Mouse (Mus musculus) midbrain, embryonic 10.5 days (tissue): Measurements from ENCODE around the gene Wdr91. TPM values are rescaled to one million over a fixed set of nuclear protein-coding genes. Genes with fewer than 3 reads are reported as not detected.

Source experiments
- DNase-seq: peaks from one replicate; pipeline ENCODE4 v3.0.0-alpha.2; 2017; ENCODE audit warnings: low spot score
- H3K27ac ChIP-seq: fragments of 300-500 bp; sonication (generic); replicated peaks from 2 replicates; pipeline ENCODE4 v1.5.1; 2016; ENCODE audit warnings: mild to moderate bottlenecking
- H3K27me3 ChIP-seq: fragments of 300-500 bp; sonication (generic); 2 replicates; pipeline ENCODE4 v1.6.1; 2016; ENCODE audit warnings: low read depth, mild to moderate bottlenecking; ENCODE audit not compliant: poor library complexity, severe bottlenecking
- H3K36me3 ChIP-seq: fragments of 300-500 bp; sonication (generic); 2 replicates; pipeline ENCODE4 v1.6.1; 2016; ENCODE audit warnings: mild to moderate bottlenecking, moderate library complexity
- H3K4me1 ChIP-seq: fragments of 300-500 bp; sonication (generic); 2 replicates; pipeline ENCODE4 v1.6.1; 2016
- H3K4me3 ChIP-seq: fragments of 300-500 bp; sonication (generic); 2 replicates; pipeline ENCODE4 v1.5.1; 2016; ENCODE audit warnings: mild to moderate bottlenecking, moderate library complexity
- H3K9me3 ChIP-seq: fragments of 300-500 bp; sonication (generic); replicated peaks from 2 replicates; pipeline ENCODE4 v1.6.1; 2016; ENCODE audit warnings: mild to moderate bottlenecking
- WGBS: fragments of 180-500 bp; shearing (Covaris S2); methylation state at CpG from one replicate; pipeline ENCODE4 v1.1.7; 2016; 5-methylcytosine and 5-hydroxymethylcytosine counted together
- polyA plus RNA-seq: library from polyadenylated mRNA; unstranded; fragments of >200 nt; fragmentation: Nextera tagmentation; extraction: Ambion mirVana; gene quantifications from 2 replicates; pipeline ENCODE4 v1.2.1, GENCODE M21; 2016

The Wdr91 gene
- polyA plus RNA-seq, 1 experiment from 2014 or later = 11.4 TPM

DNA sequence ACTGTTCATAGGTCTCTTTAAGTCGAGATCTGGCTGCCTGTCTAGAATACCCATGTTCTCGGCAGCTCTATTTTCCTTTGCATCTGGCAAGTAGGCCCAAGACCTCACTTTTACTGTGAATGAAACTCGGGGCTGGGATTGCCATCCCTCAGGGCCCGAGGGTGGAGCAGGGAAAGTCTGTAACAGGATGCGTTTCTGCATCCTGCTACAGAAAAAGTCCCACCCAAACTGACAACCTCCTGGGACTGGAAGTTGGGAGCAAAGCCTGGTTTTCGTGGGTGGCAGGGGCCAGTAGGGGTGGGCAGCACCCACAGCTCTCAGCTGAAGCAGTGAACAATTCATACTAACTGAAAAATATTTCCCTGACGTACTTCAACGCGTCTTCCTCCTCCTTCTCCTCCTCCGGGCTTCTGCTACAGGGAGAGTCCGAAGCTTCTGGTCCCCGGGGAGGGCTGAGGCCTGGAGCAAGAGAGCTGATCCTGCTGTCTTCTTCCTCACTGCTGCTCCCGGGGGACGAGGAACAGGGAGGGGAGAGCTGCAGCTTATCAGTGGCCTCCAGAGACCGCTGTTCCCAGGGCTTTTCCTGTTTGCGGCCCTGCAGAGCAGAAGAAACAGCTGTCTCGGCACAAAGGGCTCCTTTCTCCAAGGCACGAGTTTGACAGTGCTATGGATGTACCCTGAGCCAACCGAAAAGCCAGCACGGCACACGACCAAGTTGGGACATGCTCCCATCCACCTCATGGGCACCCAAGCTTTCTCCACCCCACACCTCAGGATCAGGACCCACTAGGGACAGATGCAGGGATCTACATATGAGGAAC is 36.4 kb downstream of the Wdr91 start:
- Histone ChIP-seq H3K4me1 (peaks cover 38% of the 10 kb centered on the region), H3K9me3 (no peaks in the 10 kb centered on the region)

GRCm38 (mm10) chr6:34872871-34873270 is 37.8 kb downstream of the Wdr91 start:
- Histone ChIP-seq H3K9me3 (no peaks in the 10 kb centered on the region), H3K36me3 (peaks cover 22% of the 10 kb centered on the region), H3K4me3 (no peak overlapping the region), H3K27me3 (no peaks in the 10 kb centered on the region), H3K27ac (no peak overlapping the region), H3K4me1 (peaks cover 28% of the 10 kb centered on the region)
- WGBS = 85% methylated on average over 10 of the region's 10 CpGs
- DNase-seq = peak; percentile 11

More for the DNA sequence above, 36.4 kb downstream of the Wdr91 start:
- peak; percentile 11 for DNase-seq
- Histone ChIP-seq H3K36me3 (peaks cover 26% of the 10 kb centered on the region), H3K4me3 (no peak overlapping the region), H3K27ac (0 out of 2 replicates have a peak overlapping the region, but pooled peaks have one; percentile 2), H3K27me3 (no peaks in the 10 kb centered on the region)
- WGBS = 78% methylated on average over 21 of the region's 21 CpGs

GRCm38 (mm10) chr6:34871929-34872328 is 38.7 kb downstream of the Wdr91 start:
- DNase-seq = peak; percentile 10
- Histone ChIP-seq H3K4me3 (no peak overlapping the region), H3K9me3 (no peaks in the 10 kb centered on the region), H3K4me1 (peaks cover 26% of the 10 kb centered on the region), H3K27me3 (no peaks in the 10 kb centered on the region), H3K27ac (no peak overlapping the region), H3K36me3 (peaks cover 22% of the 10 kb centered on the region)
- WGBS = 92% methylated on average over 7 of the region's 7 CpGs

DNA sequence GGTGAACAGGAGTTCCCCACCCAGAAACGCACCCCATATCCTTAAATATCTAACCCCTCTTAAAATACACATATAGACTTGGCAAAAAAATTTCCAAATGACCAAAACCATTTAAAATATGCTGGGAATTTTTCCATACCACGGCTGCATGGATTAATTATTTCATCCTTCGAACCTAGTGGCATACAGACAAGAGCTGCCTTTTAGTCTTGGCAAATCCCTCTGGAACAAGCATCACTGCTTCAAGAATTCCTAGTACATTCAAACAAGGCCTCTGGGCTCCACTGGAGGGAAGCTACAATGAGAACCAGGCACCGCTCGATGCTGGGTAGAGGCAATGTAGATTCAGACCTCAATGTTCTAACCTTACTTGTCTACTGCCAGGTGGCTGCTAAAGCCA is 40.0 kb downstream of the Wdr91 start:
- WGBS = 83% methylated on average over 5 of the region's 5 CpGs
- DNase-seq = peak; percentile 9
- no peaks in the 10 kb centered on the region for H3K9me3 ChIP-seq
- H3K4me1 ChIP-seq = peaks cover 21% of the 10 kb centered on the region
- peaks cover 15% of the 10 kb centered on the region for H3K36me3 ChIP-seq
- no peak overlapping the region for H3K27ac ChIP-seq
- H3K27me3 ChIP-seq = no peaks in the 10 kb centered on the region
- no peak overlapping the region for H3K4me3 ChIP-seq

- Histone ChIP-seq H3K9me3 (no peaks in the 10 kb centered on the region), H3K27ac (peak overlapping the region; percentile 55), H3K4me3 (no peak overlapping the region), H3K27me3 (no peaks in the 10 kb centered on the region), H3K36me3 (peaks cover 10% of the 10 kb centered on the region), H3K4me1 (peaks cover 18% of the 10 kb centered on the region)
- DNase-seq = peak; percentile 11
- 87% methylated on average over 5 of the region's 5 CpGs for WGBS
Observed at GRCm38 (mm10) chr6:34870136-34870535, 40.5 kb downstream of the Wdr91 start.

- Histone ChIP-seq H3K36me3 (peaks cover 9% of the 10 kb centered on the region), H3K27ac (peak overlapping the region; percentile 55), H3K9me3 (no peaks in the 10 kb centered on the region), H3K4me3 (no peak overlapping the region), H3K27me3 (no peaks in the 10 kb centered on the region), H3K4me1 (peaks cover 18% of the 10 kb centered on the region)
- WGBS = 86% methylated on average over 13 of the region's 13 CpGs
- DNase-seq = peak; percentile 9
Observed at GRCm38 (mm10) chr6:34869225-34869915, 41.3 kb downstream of the Wdr91 start.

DNA sequence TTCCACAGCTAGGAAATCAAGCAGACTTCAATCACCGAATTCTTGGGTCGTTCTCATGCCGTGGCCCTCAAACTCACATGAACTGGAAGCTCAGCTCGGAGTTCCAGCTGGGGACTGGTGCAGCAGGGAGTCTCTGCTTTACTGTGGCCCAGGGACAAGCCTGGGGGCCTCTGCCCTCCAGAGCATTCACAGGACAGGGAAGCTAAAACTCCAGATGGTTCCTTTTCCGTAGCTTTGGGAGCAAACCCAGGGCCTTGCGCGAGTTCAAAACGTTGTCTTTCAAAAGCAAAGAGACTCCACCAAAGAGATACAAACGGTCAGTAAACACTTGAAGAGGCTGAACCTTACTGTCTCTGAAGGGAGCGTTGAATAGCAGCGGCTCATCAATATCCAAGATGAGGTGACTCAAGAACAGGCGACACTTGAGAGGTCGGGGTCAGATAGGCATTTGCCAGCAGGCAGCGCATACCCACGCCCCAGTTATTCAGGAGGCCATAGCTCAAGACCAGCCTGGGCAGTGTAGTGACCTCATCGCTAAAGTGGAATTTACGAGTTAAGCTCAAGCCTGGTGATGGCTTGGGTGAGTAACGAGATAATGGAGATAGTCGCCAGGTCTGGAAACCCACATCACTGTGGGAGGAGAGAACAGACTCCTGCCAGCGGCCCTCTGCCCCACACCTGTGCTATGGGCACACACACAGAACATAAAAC is 42.0 kb downstream of the Wdr91 start:
- H3K4me1 ChIP-seq = peaks cover 18% of the 10 kb centered on the region
- peaks cover 6% of the 10 kb centered on the region for H3K36me3 ChIP-seq
- H3K27ac ChIP-seq = no peak overlapping the region
- no peaks in the 10 kb centered on the region for H3K27me3 ChIP-seq
- WGBS = 89% methylated on average over 20 of the region's 20 CpGs
- H3K4me3 ChIP-seq = no peak overlapping the region
- H3K9me3 ChIP-seq = no peaks in the 10 kb centered on the region
- peak; percentile 9 for DNase-seq

DNA sequence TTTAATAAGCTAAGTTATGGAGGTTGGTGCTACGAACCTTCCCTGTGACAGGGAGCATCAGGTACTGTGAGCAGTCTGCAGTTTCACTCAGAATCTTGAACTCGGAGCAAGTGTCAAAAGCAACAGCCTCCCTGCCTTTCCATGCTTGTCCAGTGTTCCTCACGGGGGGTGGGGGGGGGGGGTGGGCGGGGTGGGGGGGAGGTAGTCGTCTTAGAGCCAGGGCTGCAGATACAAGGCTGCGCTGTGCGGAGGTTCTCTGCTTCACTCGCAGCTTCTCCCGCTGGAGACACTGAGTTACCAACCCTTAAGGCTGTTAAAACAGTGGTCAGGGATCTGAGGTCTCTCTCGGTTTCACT is 42.7 kb downstream of the Wdr91 start:
- 81% methylated on average over 10 of the region's 10 CpGs for WGBS
- H3K4me1 ChIP-seq = peaks cover 22% of the 10 kb centered on the region
- H3K27me3 ChIP-seq = no peaks in the 10 kb centered on the region
- H3K4me3 ChIP-seq = no peak overlapping the region
- H3K9me3 ChIP-seq = no peaks in the 10 kb centered on the region
- H3K36me3 ChIP-seq = peaks cover 3% of the 10 kb centered on the region; the same call in 1 of the 2 replicates
- H3K27ac ChIP-seq = no peak overlapping the region
- no peak for DNase-seq

DNA sequence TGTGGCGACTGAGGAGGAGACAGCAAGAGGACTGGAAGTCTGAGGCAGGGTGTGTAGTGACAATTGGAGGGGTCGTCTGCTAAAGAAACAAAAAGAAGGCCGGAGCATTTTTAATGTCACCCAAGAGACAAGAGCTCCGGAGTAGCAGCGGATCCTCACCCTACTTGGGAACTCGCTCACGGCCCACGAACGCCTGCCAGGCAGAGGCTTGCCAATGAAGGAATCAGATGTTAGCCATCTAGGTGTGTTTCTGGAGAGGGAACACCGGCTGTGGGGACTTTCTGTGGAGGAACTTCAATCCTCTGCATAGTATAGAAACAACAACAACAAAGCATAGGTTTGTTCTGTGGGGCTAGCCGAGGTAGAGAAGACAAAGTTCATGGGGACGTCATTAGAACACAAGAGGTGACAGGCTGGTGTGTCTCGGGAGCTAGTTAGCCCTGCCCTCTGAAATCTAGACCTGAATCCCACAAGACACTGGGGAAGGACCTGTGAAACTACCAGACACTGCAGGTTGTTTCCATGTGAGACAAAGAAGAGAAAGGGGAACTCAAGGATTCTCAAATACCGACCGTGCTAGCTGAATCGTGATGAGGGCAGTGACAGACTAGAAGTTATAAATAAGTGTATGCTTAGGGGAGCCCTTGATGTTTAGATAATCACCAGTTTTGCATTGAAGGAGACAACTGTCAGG is 43.2 kb downstream of the Wdr91 start:
- DNase-seq = no peak
- Histone ChIP-seq H3K36me3 (no peaks in the 10 kb centered on the region), H3K27me3 (no peaks in the 10 kb centered on the region), H3K27ac (peak overlapping the region; percentile 42), H3K9me3 (no peaks in the 10 kb centered on the region), H3K4me3 (no peak overlapping the region), H3K4me1 (peaks cover 22% of the 10 kb centered on the region)
- 81% methylated on average over 16 of the region's 16 CpGs for WGBS

GRCm38 (mm10) chr6:34866786-34867185 is 43.9 kb downstream of the Wdr91 start:
- DNase-seq = no peak
- Histone ChIP-seq H3K27me3 (no peaks in the 10 kb centered on the region), H3K4me3 (no peak overlapping the region), H3K36me3 (no peaks in the 10 kb centered on the region), H3K27ac (peak overlapping the region; percentile 42), H3K9me3 (no peaks in the 10 kb centered on the region), H3K4me1 (peaks cover 22% of the 10 kb centered on the region)
- 49% methylated on average over 8 of the region's 8 CpGs for WGBS

DNA sequence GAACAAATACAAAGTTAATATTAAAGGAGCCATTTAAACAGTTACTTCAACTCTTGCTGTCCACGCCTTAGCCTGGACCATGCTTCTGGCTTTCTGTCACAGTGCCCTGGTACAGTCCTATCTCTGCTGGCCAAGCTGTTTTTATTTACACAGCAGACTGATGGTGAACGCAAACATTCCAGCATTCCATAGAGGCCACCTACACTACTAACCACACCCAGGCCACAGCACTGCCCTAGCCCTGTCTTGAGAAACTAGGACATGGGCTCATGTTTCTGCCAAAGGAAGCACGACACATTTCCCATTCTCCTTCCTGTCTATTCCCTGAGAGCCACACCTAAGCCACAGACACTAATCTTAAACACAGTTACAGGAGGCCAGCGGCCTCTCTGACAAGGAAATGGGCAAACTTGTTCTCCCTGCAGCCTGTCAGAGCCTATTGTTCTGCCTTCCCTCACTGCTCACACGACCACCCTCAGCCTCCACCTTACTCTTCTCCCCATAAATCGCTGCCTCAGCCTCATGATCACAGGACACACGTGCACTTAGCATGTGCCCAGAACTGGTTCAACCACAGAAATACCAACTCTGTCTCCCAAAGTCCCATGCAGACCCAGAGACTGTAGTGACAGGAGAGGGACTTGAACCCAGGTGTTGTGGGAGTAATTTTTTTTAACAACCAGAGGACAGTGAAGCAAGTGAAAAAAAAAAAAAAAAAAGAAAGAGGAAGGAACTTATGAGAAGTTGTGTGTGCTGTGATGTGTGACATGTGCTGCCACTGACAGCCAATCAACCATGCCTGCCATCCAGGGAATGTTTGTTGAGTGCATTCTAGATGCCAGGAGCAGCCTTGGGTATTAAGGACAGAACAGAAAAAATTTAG is 44.7 kb downstream of the Wdr91 start:
- 72% methylated on average over 7 of the region's 7 CpGs for WGBS
- H3K27me3 ChIP-seq = no peaks in the 10 kb centered on the region
- H3K9me3 ChIP-seq = no peaks in the 10 kb centered on the region
- peaks cover 19% of the 10 kb centered on the region for H3K4me1 ChIP-seq
- no peak for DNase-seq
- H3K36me3 ChIP-seq = no peaks in the 10 kb centered on the region
- peak overlapping the region; percentile 42; the same call in 1 of the 2 replicates for H3K27ac ChIP-seq
- H3K4me3 ChIP-seq = no peak overlapping the region
